Mouse (Mus musculus): ENCODE results near the gene 2210016L21Rik. TPM values are rescaled to one million over a fixed set of nuclear protein-coding genes. Genes with fewer than 3 reads are reported as not detected.

Gene 2210016L21Rik
- polyA plus RNA-seq, 1 experiment, result 69.2 TPM

- TF ChIP-seq POLR2A (IDR thresholded peaks at IDR 0.05; ENCODE audit: borderline replicate concordance, extremely low read depth, insufficient read depth, insufficient read length, poor library complexity, severe bottlenecking) (no peak), CTCF (IDR thresholded peaks at IDR 0.05; ENCODE audit: borderline replicate concordance, extremely low read depth, insufficient read depth, insufficient read length) (no peak)
- peak; percentile 17 for DNase-seq (ENCODE audit: low read depth)
Measured at GRCm38 (mm10) chr5:114949316-114949715, 7.4 kb downstream of the 2210016L21Rik start.

- TF ChIP-seq POLR2A (IDR thresholded peaks at IDR 0.05; ENCODE audit: borderline replicate concordance, extremely low read depth, insufficient read depth, insufficient read length, poor library complexity, severe bottlenecking) (no peak), CTCF (IDR thresholded peaks at IDR 0.05; ENCODE audit: borderline replicate concordance, extremely low read depth, insufficient read depth, insufficient read length) (no peak)
- DNase-seq (ENCODE audit: low read depth), result no peak
Measured at GRCm38 (mm10) chr5:114949812-114950211, 7.9 kb downstream of the 2210016L21Rik start.

- TF ChIP-seq CTCF (IDR thresholded peaks at IDR 0.05; ENCODE audit: borderline replicate concordance, extremely low read depth, insufficient read depth, insufficient read length) (no peak), POLR2A (IDR thresholded peaks at IDR 0.05; ENCODE audit: borderline replicate concordance, extremely low read depth, insufficient read depth, insufficient read length, poor library complexity, severe bottlenecking) (no peak)
- no peak for DNase-seq (ENCODE audit: low read depth)
Measured at GRCm38 (mm10) chr5:114950669-114951068, 8.7 kb downstream of the 2210016L21Rik start.

GRCm38 (mm10) chr5:114951279-114951880, 9.4 kb downstream of the 2210016L21Rik start:
- DNase-seq (ENCODE audit: low read depth), result peak; percentile 12
- TF ChIP-seq POLR2A (IDR thresholded peaks at IDR 0.05; ENCODE audit: borderline replicate concordance, extremely low read depth, insufficient read depth, insufficient read length, poor library complexity, severe bottlenecking) (no peak), CTCF (IDR thresholded peaks at IDR 0.05; ENCODE audit: borderline replicate concordance, extremely low read depth, insufficient read depth, insufficient read length) (no peak)

GRCm38 (mm10) chr5:114953326-114953725, 11.4 kb downstream of the 2210016L21Rik start:
- no peak for DNase-seq (ENCODE audit: low read depth)
- no peak for TF ChIP-seq CTCF (IDR thresholded peaks at IDR 0.05; ENCODE audit: borderline replicate concordance, extremely low read depth, insufficient read depth, insufficient read length)
- no peak for TF ChIP-seq POLR2A (IDR thresholded peaks at IDR 0.05; ENCODE audit: borderline replicate concordance, extremely low read depth, insufficient read depth, insufficient read length, poor library complexity, severe bottlenecking)

- DNase-seq (ENCODE audit: low read depth), result no peak
- TF ChIP-seq POLR2A (IDR thresholded peaks at IDR 0.05; ENCODE audit: borderline replicate concordance, extremely low read depth, insufficient read depth, insufficient read length, poor library complexity, severe bottlenecking), result no peak
- no peak for TF ChIP-seq CTCF (IDR thresholded peaks at IDR 0.05; ENCODE audit: borderline replicate concordance, extremely low read depth, insufficient read depth, insufficient read length)
Measured at GRCm38 (mm10) chr5:114958069-114958468, 16.1 kb downstream of the 2210016L21Rik start.

- TF ChIP-seq CTCF (IDR thresholded peaks at IDR 0.05; ENCODE audit: borderline replicate concordance, extremely low read depth, insufficient read depth, insufficient read length), result no peak
- TF ChIP-seq POLR2A (IDR thresholded peaks at IDR 0.05; ENCODE audit: borderline replicate concordance, extremely low read depth, insufficient read depth, insufficient read length, poor library complexity, severe bottlenecking), result no peak
- DNase-seq (ENCODE audit: low read depth), result peak; percentile 40
Measured at GRCm38 (mm10) chr5:114961590-114962360, 19.8 kb downstream of the 2210016L21Rik start.

- no peak for DNase-seq (ENCODE audit: low read depth)
- TF ChIP-seq CTCF (IDR thresholded peaks at IDR 0.05; ENCODE audit: borderline replicate concordance, extremely low read depth, insufficient read depth, insufficient read length), result no peak
- TF ChIP-seq POLR2A (IDR thresholded peaks at IDR 0.05; ENCODE audit: borderline replicate concordance, extremely low read depth, insufficient read depth, insufficient read length, poor library complexity, severe bottlenecking), result no peak
Measured at GRCm38 (mm10) chr5:114964315-114964966, 22.5 kb downstream of the 2210016L21Rik start.

- TF ChIP-seq POLR2A (IDR thresholded peaks at IDR 0.05; ENCODE audit: borderline replicate concordance, extremely low read depth, insufficient read depth, insufficient read length, poor library complexity, severe bottlenecking) (no peak), CTCF (IDR thresholded peaks at IDR 0.05; ENCODE audit: borderline replicate concordance, extremely low read depth, insufficient read depth, insufficient read length) (no peak)
- no peak for DNase-seq (ENCODE audit: low read depth)
Measured at GRCm38 (mm10) chr5:114964967-114965898, 23.3 kb downstream of the 2210016L21Rik start.

- no peak for DNase-seq (ENCODE audit: low read depth)
- TF ChIP-seq CTCF (IDR thresholded peaks at IDR 0.05; ENCODE audit: borderline replicate concordance, extremely low read depth, insufficient read depth, insufficient read length) (no peak), POLR2A (IDR thresholded peaks at IDR 0.05; ENCODE audit: borderline replicate concordance, extremely low read depth, insufficient read depth, insufficient read length, poor library complexity, severe bottlenecking) (no peak)
Measured at GRCm38 (mm10) chr5:114967523-114968268, 25.7 kb downstream of the 2210016L21Rik start.

All from brain, embryonic 14.5 days (tissue).